Mouse (Mus musculus) E14TG2a.4 (cell line): Measurements from ENCODE around the gene Adgrg5.
A peak's percentile ranks its signal among the peaks of the same experiment; 100 is the strongest.

Experiments used
- CTCF ChIP-seq: conservative IDR thresholded peaks from 2 replicates; pipeline ENCODE4 v1.5.1; 2014; ENCODE audit warnings: low read length
- NANOG ChIP-seq: IDR thresholded peaks from 2 replicates; pipeline ENCODE4 v1.6.1; 2014; ENCODE audit warnings: borderline replicate concordance, low read length, mixed read lengths

- peak; percentile 74 for TF ChIP-seq CTCF
- TF ChIP-seq NANOG, result no peak
Observed at GRCm38 (mm10) chr8:94908847-94909246, 14.6 kb upstream of the Adgrg5 start.
